Mouse (Mus musculus) heart, embryonic 12.5 days (tissue): ENCODE measurements around the gene Zbtb45. TPM values are rescaled to one million over a fixed set of nuclear protein-coding genes. Genes with fewer than 3 reads are reported as not detected.

Source experiments
- ATAC-seq: fragments of 200-750 bp; cut with Nextera tagmentation; 2 replicates; pipeline ENCODE4 v1.8.0; 2017; ENCODE audit warnings: moderate TSS enrichment, moderate library complexity; ENCODE audit not compliant: insufficient number of reproducible peaks, low FRiP score
- H3K27ac ChIP-seq: fragments of 300-500 bp; sonication (generic); 2 replicates; pipeline ENCODE4 v1.5.1; 2016; ENCODE audit warnings: mild to moderate bottlenecking, moderate library complexity; ENCODE audit not compliant: poor library complexity, severe bottlenecking
- H3K27me3 ChIP-seq: fragments of 300-500 bp; sonication (generic); replicated peaks from 2 replicates; pipeline ENCODE4 v1.6.1; 2016; ENCODE audit warnings: mild to moderate bottlenecking, moderate library complexity
- H3K36me3 ChIP-seq: fragments of 300-500 bp; sonication (generic); 2 replicates; pipeline ENCODE4 v1.6.1; 2016; ENCODE audit warnings: mild to moderate bottlenecking, moderate library complexity
- H3K4me1 ChIP-seq: fragments of 300-500 bp; sonication (generic); replicated peaks from 2 replicates; pipeline ENCODE4 v1.6.1; 2016; ENCODE audit warnings: mild to moderate bottlenecking
- H3K4me2 ChIP-seq: fragments of 300-500 bp; sonication (generic); 2 replicates; pipeline ENCODE4 v1.6.1; 2016; ENCODE audit warnings: mild to moderate bottlenecking, moderate library complexity
- H3K4me3 ChIP-seq: fragments of 300-500 bp; sonication (generic); 2 replicates; pipeline ENCODE4 v1.5.1; 2016; ENCODE audit warnings: mild to moderate bottlenecking
- H3K9ac ChIP-seq: fragments of 300-500 bp; sonication (generic); 2 replicates; pipeline ENCODE4 v1.6.1; 2016; ENCODE audit warnings: mild to moderate bottlenecking, moderate library complexity
- H3K9me3 ChIP-seq: fragments of 300-500 bp; sonication (generic); replicated peaks from 2 replicates; pipeline ENCODE4 v1.6.1; 2016; ENCODE audit warnings: mild to moderate bottlenecking, moderate library complexity
- WGBS: fragments of 180-500 bp; shearing (Covaris S2); methylation state at CpG from one replicate; pipeline ENCODE4 v1.1.7; 2016; 5-methylcytosine and 5-hydroxymethylcytosine counted together
- polyA plus RNA-seq: library from polyadenylated mRNA; unstranded; fragments of >200 nt; fragmentation: Nextera tagmentation; extraction: Ambion mirVana; gene quantifications from 2 replicates; pipeline ENCODE4 v1.2.1, GENCODE M21; 2016

The Zbtb45 gene
- polyA plus RNA-seq, 1 experiment from 2014 or later = 16.2 TPM

- 38% methylated on average over 6 of the region's 6 CpGs for WGBS
- no peaks in the 10 kb centered on the region for H3K27me3 ChIP-seq
- H3K36me3 ChIP-seq = no peaks in the 10 kb centered on the region
- ATAC-seq = no peak
- peaks cover 9% of the 10 kb centered on the region for H3K4me1 ChIP-seq
- no peak overlapping the region for H3K27ac ChIP-seq
- no peaks in the 10 kb centered on the region for H3K9me3 ChIP-seq
- no peak overlapping the region for H3K4me3 ChIP-seq
- no peak overlapping the region for H3K9ac ChIP-seq
- no peak overlapping the region for H3K4me2 ChIP-seq
These were observed 4.5 kb upstream of the Zbtb45 start for GRCm38 (mm10) chr7:13014275-13014839.

DNA sequence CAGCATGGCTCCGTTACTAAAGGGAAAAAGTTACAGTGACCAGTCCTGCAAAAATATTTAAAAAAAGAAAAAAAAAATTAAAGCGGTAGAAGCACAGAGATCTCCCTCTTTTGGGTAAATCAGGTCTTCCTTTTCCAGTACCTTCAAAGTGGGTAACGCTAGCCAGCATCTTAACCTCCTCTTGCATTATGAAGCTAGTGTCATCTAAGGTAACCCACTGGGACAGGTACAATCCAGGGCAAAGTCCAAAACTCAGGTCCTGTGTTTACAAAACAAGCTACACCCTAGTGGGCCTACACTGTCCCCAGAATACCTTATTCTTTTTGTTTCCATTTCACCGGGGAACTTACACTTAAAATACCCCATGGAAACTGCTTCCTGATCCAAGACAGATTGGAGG is 3.8 kb upstream of the Zbtb45 start:
- peaks cover 13% of the 10 kb centered on the region for H3K4me1 ChIP-seq
- no peak overlapping the region for H3K4me3 ChIP-seq
- H3K27me3 ChIP-seq = no peaks in the 10 kb centered on the region
- H3K4me2 ChIP-seq = no peak overlapping the region
- H3K27ac ChIP-seq = no peak overlapping the region
- WGBS = 61% methylated on average over 4 of the region's 4 CpGs
- no peaks in the 10 kb centered on the region for H3K36me3 ChIP-seq
- ATAC-seq = no peak
- no peaks in the 10 kb centered on the region for H3K9me3 ChIP-seq
- no peak overlapping the region for H3K9ac ChIP-seq

GRCm38 (mm10) chr7:13009143-13010004 is 460 bp downstream of the Zbtb45 start:
- Histone ChIP-seq H3K36me3 (peaks cover 37% of the 10 kb centered on the region), H3K4me2 (peak overlapping the region; percentile 83), H3K9me3 (no peaks in the 10 kb centered on the region), H3K27ac (peak overlapping the region; percentile 88), H3K4me3 (peak overlapping the region; percentile 65), H3K27me3 (peaks cover 19% of the 10 kb centered on the region), H3K9ac (peak overlapping the region; percentile 79), H3K4me1 (peaks cover 23% of the 10 kb centered on the region)
- peak; percentile 88 for ATAC-seq
- WGBS = under 1% methylated on average over 42 of the region's 42 CpGs

- Histone ChIP-seq H3K4me2 (peak overlapping the region; percentile 25; the same call in 1 of the 2 replicates), H3K36me3 (peaks cover 37% of the 10 kb centered on the region), H3K27me3 (peaks cover 19% of the 10 kb centered on the region), H3K4me1 (peaks cover 21% of the 10 kb centered on the region), H3K9ac (0 out of 2 replicates have a peak overlapping the region, but pooled peaks have one; percentile 42), H3K27ac (no peak overlapping the region), H3K4me3 (peak overlapping the region; percentile 26; the same call in 1 of the 2 replicates), H3K9me3 (no peaks in the 10 kb centered on the region)
- no peak for ATAC-seq
- WGBS = 40% methylated on average over 57 of the region's 57 CpGs
These were observed 2.3 kb downstream of the Zbtb45 start for GRCm38 (mm10) chr7:13007341-13008092.

DNA sequence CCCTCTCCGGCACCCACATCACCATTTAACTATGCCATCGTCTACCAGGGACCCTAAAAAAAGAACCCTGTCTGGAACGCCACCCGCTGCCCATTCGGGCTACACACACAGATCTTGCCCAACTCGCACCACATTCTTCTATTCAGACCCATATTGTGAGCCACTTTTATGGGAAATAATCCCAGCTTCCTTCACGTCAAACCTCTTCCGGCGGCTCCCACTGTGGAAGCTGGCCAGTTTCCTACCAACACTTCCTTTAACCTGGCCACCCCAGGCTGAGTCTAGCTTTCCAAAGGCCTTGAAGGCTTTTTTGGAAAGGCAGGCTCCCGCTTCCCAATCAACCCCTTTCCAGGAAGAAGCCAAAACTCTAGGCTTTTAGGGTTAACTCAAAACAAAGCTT is 3.3 kb downstream of the Zbtb45 start:
- peaks cover 21% of the 10 kb centered on the region for H3K4me1 ChIP-seq
- no peak overlapping the region for H3K4me3 ChIP-seq
- peaks cover 19% of the 10 kb centered on the region for H3K27me3 ChIP-seq
- H3K4me2 ChIP-seq = no peak overlapping the region
- H3K36me3 ChIP-seq = peaks cover 37% of the 10 kb centered on the region
- H3K27ac ChIP-seq = no peak overlapping the region
- H3K9me3 ChIP-seq = no peaks in the 10 kb centered on the region
- H3K9ac ChIP-seq = peak overlapping the region; percentile 19; the same call in 1 of the 2 replicates
- no peak for ATAC-seq
- WGBS = 83% methylated on average over 10 of the region's 10 CpGs

DNA sequence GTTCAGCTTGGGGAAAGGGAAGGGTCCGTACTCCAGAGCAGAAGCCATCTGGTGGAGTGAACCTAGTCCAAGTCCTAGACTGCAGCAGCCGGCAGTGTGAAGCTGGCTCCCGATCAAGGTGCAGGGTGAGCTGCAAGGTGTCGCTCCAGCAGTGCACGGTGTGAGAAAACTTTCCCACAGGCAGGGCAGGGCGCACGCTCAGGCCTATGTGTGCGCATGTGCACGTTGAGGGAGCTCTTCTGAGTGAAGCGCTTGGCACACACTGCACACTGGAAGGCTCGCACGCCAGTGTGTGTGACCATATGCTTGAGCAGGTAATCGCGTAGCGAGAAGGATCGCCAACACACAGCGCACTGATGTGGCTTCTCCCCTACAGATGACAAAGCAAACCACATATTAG is 3.8 kb downstream of the Zbtb45 start:
- Histone ChIP-seq H3K9ac (no peak overlapping the region), H3K4me1 (peaks cover 21% of the 10 kb centered on the region), H3K36me3 (peaks cover 37% of the 10 kb centered on the region), H3K4me3 (no peak overlapping the region), H3K27me3 (peaks cover 19% of the 10 kb centered on the region), H3K27ac (no peak overlapping the region), H3K4me2 (no peak overlapping the region), H3K9me3 (no peaks in the 10 kb centered on the region)
- WGBS = 86% methylated on average over 17 of the region's 17 CpGs
- no peak for ATAC-seq

DNA sequence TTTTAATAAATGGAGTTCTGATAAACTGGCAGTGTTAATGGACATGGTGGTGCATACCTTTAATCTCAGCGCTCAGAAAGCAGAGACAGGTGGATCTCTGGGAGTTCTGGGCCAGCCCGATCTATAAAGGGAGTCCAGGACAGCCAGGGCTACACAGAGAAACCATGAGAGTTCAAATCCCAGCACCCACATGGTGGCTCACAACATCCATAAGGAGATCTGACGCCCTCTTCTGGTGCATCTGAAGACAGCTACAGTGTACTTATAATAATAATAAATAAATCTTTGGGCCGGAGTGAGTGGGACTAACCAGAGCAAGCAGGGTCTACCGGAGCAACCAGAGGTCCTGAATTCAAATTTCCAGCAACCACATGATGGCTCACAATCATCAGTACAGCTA is 6.5 kb downstream of the Zbtb45 start:
- no peaks in the 10 kb centered on the region for H3K9me3 ChIP-seq
- H3K9ac ChIP-seq = no peak overlapping the region
- H3K4me2 ChIP-seq = no peak overlapping the region
- ATAC-seq = no peak
- 70% methylated on average over 5 of the region's 5 CpGs for WGBS
- H3K4me3 ChIP-seq = no peak overlapping the region
- H3K36me3 ChIP-seq = peaks cover 37% of the 10 kb centered on the region
- peaks cover 19% of the 10 kb centered on the region for H3K27me3 ChIP-seq
- no peak overlapping the region for H3K27ac ChIP-seq
- H3K4me1 ChIP-seq = peaks cover 8% of the 10 kb centered on the region

GRCm38 (mm10) chr7:13001584-13001983 is 8.2 kb downstream of the Zbtb45 start:
- Histone ChIP-seq H3K27ac (no peak overlapping the region), H3K9ac (no peak overlapping the region), H3K27me3 (peaks cover under 1% of the 10 kb centered on the region; the same call in 1 of the 2 replicates), H3K36me3 (peaks cover 19% of the 10 kb centered on the region), H3K4me3 (no peak overlapping the region), H3K4me2 (no peak overlapping the region), H3K9me3 (no peaks in the 10 kb centered on the region), H3K4me1 (no peaks in the 10 kb centered on the region)
- WGBS = 64% methylated on average over 1 of the region's 1 CpGs
- no peak for ATAC-seq

- Histone ChIP-seq H3K4me3 (no peak within 1 kb of the TSS), H3K27ac (no peak within 1 kb of the TSS), H3K9ac (no peak within 1 kb of the TSS), H3K4me2 (no peak within 1 kb of the TSS), H3K27me3 (no peaks in the 10 kb centered on the region), H3K9me3 (no peaks in the 10 kb centered on the region), H3K4me1 (no peaks in the 10 kb centered on the region), H3K36me3 (no peaks in the 10 kb centered on the region)
- WGBS = 80% methylated on average over 3 of the region's 3 CpGs
- ATAC-seq = no peak
These were observed 11.0 kb downstream of the Zbtb45 start, which contains the start of gene Trim28 for GRCm38 (mm10) chr7:12998851-12999250. Trim28 (plus strand) TSS chr7:12999114.

GRCm38 (mm10) chr7:12998053-12998452 is 11.8 kb downstream of the Zbtb45 start, which contains the start of gene Slc27a5:
Slc27a5 (minus strand) TSS chr7:12998192.
- 71% methylated on average over 5 of the region's 5 CpGs for WGBS
- H3K27ac ChIP-seq = no peak within 1 kb of the TSS
- H3K4me2 ChIP-seq = no peak within 1 kb of the TSS
- no peak within 1 kb of the TSS for H3K9ac ChIP-seq
- no peak for ATAC-seq
- no peaks in the 10 kb centered on the region for H3K27me3 ChIP-seq
- H3K36me3 ChIP-seq = no peaks in the 10 kb centered on the region
- H3K4me3 ChIP-seq = no peak within 1 kb of the TSS
- no peaks in the 10 kb centered on the region for H3K9me3 ChIP-seq
- H3K4me1 ChIP-seq = no peaks in the 10 kb centered on the region

GRCm38 (mm10) chr7:12997230-12997629 is 12.6 kb downstream of the Zbtb45 start:
- H3K27ac ChIP-seq = no peak overlapping the region
- WGBS = 59% methylated on average over 5 of the region's 5 CpGs
- no peak for ATAC-seq

More at GRCm38 (mm10) chr7:12997230-12997629, 12.6 kb downstream of the Zbtb45 start:
- Histone ChIP-seq H3K9ac (no peak overlapping the region), H3K9me3 (no peaks in the 10 kb centered on the region), H3K27me3 (no peaks in the 10 kb centered on the region), H3K4me2 (no peak overlapping the region), H3K4me1 (no peaks in the 10 kb centered on the region), H3K36me3 (no peaks in the 10 kb centered on the region), H3K4me3 (no peak overlapping the region)
